Mouse (Mus musculus): ENCODE measurements around the gene Dnah11. TPM values are rescaled to one million over a fixed set of nuclear protein-coding genes. Genes with fewer than 3 reads are reported as not detected.

Dnah11 gene
- polyA plus RNA-seq, 1 experiment, result not detected

GRCm38 (mm10) chr12:117857884-117858283 is 341.0 kb downstream of the Dnah11 start:
- peaks cover 4% of the 10 kb centered on the region for H3K79me2 ChIP-seq (ENCODE audit: control insufficient read depth, insufficient read depth)
- no peak overlapping the region for H3K4me3 ChIP-seq

DNA sequence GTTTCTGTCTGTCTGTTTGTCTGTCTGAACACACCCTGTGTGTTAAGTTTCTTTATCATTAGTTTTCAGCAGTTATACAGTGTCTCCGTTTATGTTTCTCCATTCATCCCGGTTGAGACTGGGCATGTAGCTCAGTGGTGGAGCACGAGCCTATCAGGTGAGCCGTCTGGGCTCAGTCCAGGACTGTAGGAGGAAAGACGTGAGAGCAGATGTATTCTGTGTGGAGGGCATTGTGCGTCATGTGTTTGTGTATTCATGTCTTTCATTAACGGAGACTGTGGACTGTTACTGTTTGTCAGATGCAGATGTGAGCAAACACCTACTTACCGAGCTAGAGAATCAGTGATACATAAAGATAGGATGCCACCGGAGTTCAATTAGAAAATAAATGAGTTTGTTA is 341.8 kb downstream of the Dnah11 start:
- no peak overlapping the region for H3K4me3 ChIP-seq
- H3K79me2 ChIP-seq (ENCODE audit: control insufficient read depth, insufficient read depth), result peaks cover 4% of the 10 kb centered on the region
- H3K4me2 ChIP-seq (ENCODE audit: low read depth), result no peak overlapping the region
- H3ac ChIP-seq (ENCODE audit: control insufficient read depth, insufficient read length), result no peak overlapping the region
- no peak for TF ChIP-seq MYOD1 (IDR thresholded peaks at IDR 0.05; ENCODE audit: control insufficient read depth in 1 of 3, insufficient read length in 2 of 3, low read depth in 2 of 3)
- no peak for TF ChIP-seq E2F4 (IDR thresholded peaks at IDR 0.05; ENCODE audit: insufficient read depth)
- no peak for TF ChIP-seq CEBPB (IDR thresholded peaks at IDR 0.05; ENCODE audit: insufficient read depth, poor library complexity, severe bottlenecking)
- TF ChIP-seq POLR2A (IDR thresholded peaks at IDR 0.05; ENCODE audit: insufficient read length, low read depth), result no peak
- no peak for TF ChIP-seq TCF3 (IDR thresholded peaks at IDR 0.05; ENCODE audit: insufficient read length, low read depth)
- TF ChIP-seq USF1 (IDR thresholded peaks at IDR 0.05; ENCODE audit: low read depth), result no peak
- no peak for TF ChIP-seq MAX (IDR thresholded peaks at IDR 0.05; ENCODE audit: low read depth)
- TF ChIP-seq REST (IDR thresholded peaks at IDR 0.05; ENCODE audit: insufficient read depth, insufficient read length), result no peak
- TF ChIP-seq POLR2AphosphoS2 (IDR thresholded peaks at IDR 0.05; ENCODE audit: insufficient read length, low read depth), result no peak
- no peak for TF ChIP-seq SRF (IDR thresholded peaks at IDR 0.05; ENCODE audit: control insufficient read depth, insufficient read length, low read depth)
- no peak for TF ChIP-seq TCF12 (IDR thresholded peaks at IDR 0.05; ENCODE audit: insufficient read depth, poor library complexity, severe bottlenecking)
- TF ChIP-seq MYOG (IDR thresholded peaks at IDR 0.05; ENCODE audit: control insufficient read depth in 1 of 3, insufficient read depth in 1 of 3, insufficient read length in 2 of 3, low read depth in 2 of 3), result no peak
- no peaks in the 10 kb centered on the region for H3K36me3 ChIP-seq (ENCODE audit: control insufficient read depth, insufficient read depth)
- H3K27me3 ChIP-seq (ENCODE audit: control insufficient read depth, insufficient read depth, insufficient read length), result no peaks in the 10 kb centered on the region

More at GRCm38 (mm10) chr12:117857884-117858283, 341.0 kb downstream of the Dnah11 start:
- Histone ChIP-seq H3K36me3 (ENCODE audit: control insufficient read depth, insufficient read depth) (no peaks in the 10 kb centered on the region), H3K4me2 (ENCODE audit: low read depth) (no peak overlapping the region), H3ac (ENCODE audit: control insufficient read depth, insufficient read length) (no peak overlapping the region), H3K27me3 (ENCODE audit: control insufficient read depth, insufficient read depth, insufficient read length) (no peaks in the 10 kb centered on the region)
- TF ChIP-seq MYOD1 (IDR thresholded peaks at IDR 0.05; ENCODE audit: control insufficient read depth in 1 of 3, insufficient read length in 2 of 3, low read depth in 2 of 3) (no peak), TCF3 (IDR thresholded peaks at IDR 0.05; ENCODE audit: insufficient read length, low read depth) (no peak), E2F4 (IDR thresholded peaks at IDR 0.05; ENCODE audit: insufficient read depth) (no peak), REST (IDR thresholded peaks at IDR 0.05; ENCODE audit: insufficient read depth, insufficient read length) (no peak), CEBPB (IDR thresholded peaks at IDR 0.05; ENCODE audit: insufficient read depth, poor library complexity, severe bottlenecking) (no peak), POLR2A (IDR thresholded peaks at IDR 0.05; ENCODE audit: insufficient read length, low read depth) (no peak), MAX (IDR thresholded peaks at IDR 0.05; ENCODE audit: low read depth) (no peak), POLR2AphosphoS2 (IDR thresholded peaks at IDR 0.05; ENCODE audit: insufficient read length, low read depth) (no peak), TCF12 (IDR thresholded peaks at IDR 0.05; ENCODE audit: insufficient read depth, poor library complexity, severe bottlenecking) (no peak), USF1 (IDR thresholded peaks at IDR 0.05; ENCODE audit: low read depth) (no peak), SRF (IDR thresholded peaks at IDR 0.05; ENCODE audit: control insufficient read depth, insufficient read length, low read depth) (no peak), MYOG (IDR thresholded peaks at IDR 0.05; ENCODE audit: control insufficient read depth in 1 of 3, insufficient read depth in 1 of 3, insufficient read length in 2 of 3, low read depth in 2 of 3) (no peak)

- no peak overlapping the region for H3K4me2 ChIP-seq (ENCODE audit: low read depth)
- peaks cover 4% of the 10 kb centered on the region for H3K79me2 ChIP-seq (ENCODE audit: control insufficient read depth, insufficient read depth)
- H3K36me3 ChIP-seq (ENCODE audit: control insufficient read depth, insufficient read depth), result no peaks in the 10 kb centered on the region
- no peaks in the 10 kb centered on the region for H3K27me3 ChIP-seq (ENCODE audit: control insufficient read depth, insufficient read depth, insufficient read length)
- H3K4me3 ChIP-seq, result no peak overlapping the region
- H3ac ChIP-seq (ENCODE audit: control insufficient read depth, insufficient read length), result no peak overlapping the region
- TF ChIP-seq TCF3 (IDR thresholded peaks at IDR 0.05; ENCODE audit: insufficient read length, low read depth) (no peak), CEBPB (IDR thresholded peaks at IDR 0.05; ENCODE audit: insufficient read depth, poor library complexity, severe bottlenecking) (no peak), POLR2AphosphoS2 (IDR thresholded peaks at IDR 0.05; ENCODE audit: insufficient read length, low read depth) (no peak), MYOD1 (IDR thresholded peaks at IDR 0.05; ENCODE audit: control insufficient read depth in 1 of 3, insufficient read length in 2 of 3, low read depth in 2 of 3) (no peak), POLR2A (IDR thresholded peaks at IDR 0.05; ENCODE audit: insufficient read length, low read depth) (no peak), MYOG (IDR thresholded peaks at IDR 0.05; ENCODE audit: control insufficient read depth in 1 of 3, insufficient read depth in 1 of 3, insufficient read length in 2 of 3, low read depth in 2 of 3) (no peak), TCF12 (IDR thresholded peaks at IDR 0.05; ENCODE audit: insufficient read depth, poor library complexity, severe bottlenecking) (no peak), MAX (IDR thresholded peaks at IDR 0.05; ENCODE audit: low read depth) (no peak), E2F4 (IDR thresholded peaks at IDR 0.05; ENCODE audit: insufficient read depth) (no peak), USF1 (IDR thresholded peaks at IDR 0.05; ENCODE audit: low read depth) (no peak)
These were observed 345.5 kb downstream of the Dnah11 start for GRCm38 (mm10) chr12:117853316-117853715.

DNA sequence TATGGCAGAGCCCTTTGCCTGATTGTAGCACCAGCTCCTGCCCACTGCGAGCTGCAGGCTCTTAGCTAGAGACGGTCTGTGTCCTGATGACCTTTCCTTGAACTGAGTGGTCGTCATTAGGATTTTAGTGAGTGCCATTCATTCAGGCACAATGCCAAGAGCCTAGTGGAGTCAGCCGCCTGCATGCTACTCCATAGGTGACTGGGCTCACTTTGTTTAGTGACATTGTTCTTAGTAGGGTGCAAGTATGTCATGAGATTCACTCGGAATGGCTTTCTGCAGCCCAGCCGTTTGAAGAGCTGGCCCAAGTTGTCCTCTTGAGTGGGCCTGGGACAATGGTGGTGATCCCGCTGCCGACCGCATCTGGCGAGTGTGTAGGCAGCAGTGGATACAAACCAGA is 348.4 kb downstream of the Dnah11 start:
- no peak overlapping the region for H3K4me2 ChIP-seq (ENCODE audit: low read depth)
- peaks cover 4% of the 10 kb centered on the region for H3K79me2 ChIP-seq (ENCODE audit: control insufficient read depth, insufficient read depth)
- no peaks in the 10 kb centered on the region for H3K27me3 ChIP-seq (ENCODE audit: control insufficient read depth, insufficient read depth, insufficient read length)
- no peak overlapping the region for H3K4me3 ChIP-seq
- H3ac ChIP-seq (ENCODE audit: control insufficient read depth, insufficient read length), result no peak overlapping the region
- no peaks in the 10 kb centered on the region for H3K36me3 ChIP-seq (ENCODE audit: control insufficient read depth, insufficient read depth)
- TF ChIP-seq MYOG (IDR thresholded peaks at IDR 0.05; ENCODE audit: control insufficient read depth in 1 of 3, insufficient read depth in 1 of 3, insufficient read length in 2 of 3, low read depth in 2 of 3) (no peak), MAX (IDR thresholded peaks at IDR 0.05; ENCODE audit: low read depth) (no peak), MYOD1 (IDR thresholded peaks at IDR 0.05; ENCODE audit: control insufficient read depth in 1 of 3, insufficient read length in 2 of 3, low read depth in 2 of 3) (no peak), TCF3 (IDR thresholded peaks at IDR 0.05; ENCODE audit: insufficient read length, low read depth) (no peak), POLR2A (IDR thresholded peaks at IDR 0.05; ENCODE audit: insufficient read length, low read depth) (no peak), USF1 (IDR thresholded peaks at IDR 0.05; ENCODE audit: low read depth) (no peak), E2F4 (IDR thresholded peaks at IDR 0.05; ENCODE audit: insufficient read depth) (no peak), SRF (IDR thresholded peaks at IDR 0.05; ENCODE audit: control insufficient read depth, insufficient read length, low read depth) (no peak), REST (IDR thresholded peaks at IDR 0.05; ENCODE audit: insufficient read depth, insufficient read length) (no peak)

All from myocyte (in vitro differentiated cells).